Mouse (Mus musculus) monocyte, adult 2 months (primary cell): ENCODE measurements around the gene Epdr1.

ENCODE experiments used
- DNase-seq, 2 experiments: peaks; one replicate each; pipeline ENCODE4 v3.0.0; 2022; ENCODE audit warnings: low spot score in 2 of 2, low read depth in 1 of 2

Epdr1 gene

GRCm38 (mm10) chr13:19619216-19619927 lies at the start of gene Epdr1:
TSS of gene Epdr1 (minus strand) at chr13:19619927.
- no peak for DNase-seq

GRCm38 (mm10) chr13:19668355-19669140 lies 48.8 kb upstream of the Epdr1 start:
- DNase-seq: no peak

DNA sequence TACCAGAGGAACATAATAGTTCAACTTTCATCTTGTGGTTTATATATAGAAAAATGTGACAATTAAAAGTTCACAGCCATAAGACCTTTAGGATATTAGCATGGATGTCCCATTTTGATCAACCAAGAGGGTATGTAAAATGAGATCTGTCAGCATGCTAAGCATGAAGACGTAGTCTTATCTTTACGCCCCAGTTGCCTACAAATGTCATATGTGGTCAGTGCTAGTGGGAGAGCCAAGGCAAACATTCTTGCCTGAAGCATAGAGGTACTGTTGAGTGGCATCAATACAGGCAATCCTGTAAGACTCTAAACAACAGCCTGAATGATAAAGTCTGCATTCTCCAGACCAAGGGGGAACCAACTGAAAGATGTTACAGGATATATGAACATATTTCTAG lies 32.7 kb upstream of the Epdr1 start:
- DNase-seq: no peak

GRCm38 (mm10) chr13:19649824-19650223 lies 30.1 kb upstream of the Epdr1 start:
- DNase-seq: no peak

GRCm38 (mm10) chr13:19644225-19644624 lies 24.5 kb upstream of the Epdr1 start:
- DNase-seq: no peak

- no peak for DNase-seq
Measured at GRCm38 (mm10) chr13:19643519-19643918, 23.8 kb upstream of the Epdr1 start.

DNA sequence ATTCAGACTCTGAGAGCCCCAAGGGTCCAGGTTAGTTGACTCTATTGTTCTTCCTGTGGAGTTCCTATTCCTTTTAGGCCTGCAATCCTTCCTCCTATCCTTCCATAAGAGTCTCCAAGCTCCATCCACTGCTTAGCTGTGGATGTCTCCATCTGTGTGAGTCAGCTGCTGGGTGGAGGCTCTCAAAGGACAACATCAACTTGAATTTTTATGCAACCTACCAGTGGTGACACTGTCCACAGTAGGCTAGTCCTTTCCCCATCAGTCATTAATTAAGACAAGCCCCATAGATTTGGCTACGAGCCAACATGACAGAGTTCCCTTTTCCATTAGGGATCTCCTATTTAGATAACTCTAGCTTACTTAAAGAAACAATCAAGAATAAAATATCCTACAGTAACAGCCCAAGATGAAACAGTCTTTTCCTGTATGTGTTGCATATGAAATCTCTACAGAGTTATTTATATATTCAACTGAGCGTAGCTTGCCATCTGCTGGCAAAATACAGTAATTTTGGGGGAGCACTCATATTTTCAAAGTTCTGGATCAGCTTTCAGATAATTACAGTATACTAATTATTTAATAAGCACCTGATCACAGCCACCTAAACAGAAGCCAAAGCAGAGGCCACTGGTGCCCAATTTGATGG lies 20.6 kb upstream of the Epdr1 start:
- no peak for DNase-seq

DNA sequence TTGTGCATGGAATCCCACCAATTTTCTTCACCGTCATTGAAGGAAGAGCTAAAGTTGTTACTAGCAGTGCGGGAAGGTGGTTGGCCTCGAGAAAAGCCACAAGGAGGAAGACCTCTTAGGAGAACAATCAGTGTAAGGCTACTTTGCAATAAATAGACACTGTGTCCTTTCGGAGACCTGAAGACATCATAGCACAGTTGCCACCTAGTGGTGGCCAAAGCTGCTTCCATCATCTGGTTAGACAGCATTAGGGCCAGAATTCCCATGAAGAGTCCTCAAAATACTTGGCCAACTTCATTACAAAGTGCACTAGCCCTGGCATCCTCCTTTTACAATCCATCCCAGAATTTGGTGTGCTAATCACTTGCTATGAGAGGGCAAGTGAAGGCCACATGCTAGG lies 16.4 kb upstream of the Epdr1 start:
- no peak for DNase-seq

- DNase-seq: no peak
Measured at GRCm38 (mm10) chr13:19630768-19631709, 11.3 kb upstream of the Epdr1 start.

DNA sequence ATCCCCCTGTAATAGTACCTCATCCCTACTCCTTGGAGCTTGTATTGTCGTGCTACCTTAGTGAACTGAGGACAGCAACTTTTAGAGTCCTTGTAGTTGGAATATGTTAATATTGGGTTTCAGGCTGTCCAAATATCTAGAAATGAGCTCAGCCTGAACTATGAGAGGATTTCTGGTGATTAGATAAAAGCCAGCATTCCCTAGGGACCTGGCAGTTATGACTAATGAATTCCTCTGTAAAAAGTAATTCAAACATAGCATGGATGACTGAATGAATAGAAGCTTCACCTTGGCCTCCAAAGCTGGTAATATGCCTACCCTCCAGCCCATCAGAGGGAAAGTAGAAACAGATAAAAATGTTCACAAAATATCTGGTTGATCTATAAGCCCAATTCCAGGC lies 6.7 kb upstream of the Epdr1 start:
- DNase-seq: no peak

GRCm38 (mm10) chr13:19624632-19625320 lies 5.0 kb upstream of the Epdr1 start:
- DNase-seq: no peak

- no peak for DNase-seq
Measured at GRCm38 (mm10) chr13:19623228-19623905, 3.6 kb upstream of the Epdr1 start.

DNA sequence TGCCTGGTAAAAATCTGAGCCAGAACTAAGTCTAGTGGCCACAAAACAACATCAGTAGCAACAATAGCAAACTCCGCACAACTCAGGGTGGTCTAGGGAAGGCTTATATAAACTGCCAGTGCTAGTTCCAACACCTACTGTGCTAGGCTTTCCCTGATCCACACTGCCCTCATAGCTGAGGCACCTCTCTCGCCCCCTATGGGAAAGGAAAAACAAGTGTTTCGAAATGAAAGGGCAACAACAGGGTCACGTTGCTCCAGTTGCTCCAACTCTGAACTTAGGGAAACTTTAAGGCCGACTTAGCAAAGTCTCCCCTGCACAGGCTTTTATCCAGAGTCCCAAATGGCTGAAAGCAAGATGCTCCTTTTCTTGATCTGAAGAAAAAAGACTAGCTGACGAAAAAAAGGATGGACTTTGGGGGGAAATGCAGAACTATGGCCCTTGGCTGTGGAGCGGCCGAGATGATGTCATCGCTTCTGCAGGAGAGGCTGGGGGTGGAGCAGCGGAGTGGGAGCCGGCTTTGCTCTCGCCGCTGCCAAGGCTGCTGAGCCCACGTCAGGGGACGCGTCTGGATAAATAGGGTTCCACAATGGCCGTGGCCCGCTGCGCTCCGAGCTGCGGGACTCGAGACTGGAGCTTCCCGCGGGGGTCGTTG lies 3.0 kb upstream of the Epdr1 start, which contains the start of gene Sfrp4:
Sfrp4 (plus strand) TSS at position 532 of the 655 bp plus-strand sequence.
- DNase-seq: no peak

DNA sequence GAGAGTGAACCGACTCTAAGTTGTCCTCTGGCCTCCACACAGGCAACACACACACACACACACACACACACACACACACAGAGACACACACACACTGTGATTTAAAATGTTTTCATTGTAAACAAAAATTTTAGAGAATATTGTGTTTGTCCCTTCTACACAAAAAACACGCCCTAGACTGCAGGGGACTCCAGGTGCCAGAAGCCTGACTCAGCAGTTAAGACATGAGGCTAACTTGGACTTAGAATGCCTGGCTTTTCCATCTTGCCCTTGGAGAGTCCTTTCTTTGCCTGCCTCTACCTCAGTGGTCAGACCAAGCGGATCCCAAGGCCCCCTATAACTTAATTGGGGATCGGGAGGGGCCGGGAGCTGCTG lies 899 bp downstream of the Epdr1 start:
- DNase-seq: no peak

DNA sequence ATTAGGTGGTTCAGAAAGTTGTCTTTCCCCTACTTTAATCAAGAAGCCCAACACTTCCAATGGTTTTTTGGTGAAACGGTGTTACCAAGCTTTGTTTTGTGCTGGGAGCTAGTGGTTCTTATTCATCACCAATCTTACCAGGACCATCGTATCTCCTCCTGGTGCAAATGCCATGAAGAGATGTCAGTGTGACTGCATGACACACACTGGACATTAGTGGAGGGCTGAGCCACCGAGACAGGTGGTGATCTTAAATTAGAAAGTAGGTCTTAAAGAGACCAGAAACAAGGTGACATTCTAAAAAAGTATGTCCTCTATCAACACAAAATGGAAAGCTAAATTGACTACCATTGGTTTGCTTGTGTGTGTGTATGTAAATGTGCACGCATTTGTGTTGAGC lies 1.6 kb downstream of the Epdr1 start:
- no peak for DNase-seq

GRCm38 (mm10) chr13:19614311-19614710 lies 5.4 kb downstream of the Epdr1 start:
- no peak for DNase-seq

DNA sequence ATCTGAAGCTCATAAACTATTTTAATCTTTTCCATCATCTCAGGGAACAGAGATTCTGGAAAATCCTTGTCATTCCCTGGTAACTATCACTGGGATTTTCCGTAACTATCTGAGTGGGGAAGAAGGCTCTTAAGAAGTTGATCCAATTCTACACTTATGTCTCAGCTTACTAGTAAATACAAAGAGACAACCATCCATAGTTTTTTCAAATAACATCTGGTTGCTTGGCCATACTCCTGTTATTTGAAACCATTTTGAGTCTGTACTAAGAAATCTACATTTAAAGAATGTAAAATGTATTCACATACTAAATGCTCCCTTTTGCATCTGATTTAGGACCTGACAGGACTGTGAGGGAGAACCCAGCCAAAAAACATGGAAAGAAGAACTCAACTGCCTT lies 6.3 kb downstream of the Epdr1 start:
- DNase-seq: no peak

DNA sequence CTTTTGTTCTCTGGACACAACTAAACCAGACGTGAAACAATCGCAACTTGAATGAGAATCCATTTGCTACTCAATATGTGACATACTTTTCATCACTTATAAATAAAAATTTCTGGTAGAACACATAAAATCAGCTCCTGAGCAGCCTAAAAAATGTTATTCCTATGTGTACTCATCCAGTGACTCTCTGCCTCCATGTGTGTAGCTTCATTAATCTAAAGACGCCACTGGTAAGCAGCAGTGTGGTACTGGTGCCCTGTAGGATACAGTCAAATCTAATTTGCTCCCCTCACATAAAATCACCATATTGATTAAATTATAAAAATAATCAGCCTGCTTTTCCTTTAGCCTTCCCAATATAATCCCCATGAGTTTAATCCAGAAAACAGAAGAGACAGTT lies 6.8 kb downstream of the Epdr1 start:
- DNase-seq: no peak

- DNase-seq: no peak
Measured at GRCm38 (mm10) chr13:19612348-19612747, 7.4 kb downstream of the Epdr1 start.
